Mouse (Mus musculus) bone marrow macrophage, adult 2 months (primary cell): ENCODE data around the gene Cbfb. TPM values are rescaled to one million over a fixed set of nuclear protein-coding genes. Genes with fewer than 3 reads are reported as not detected.
A peak's percentile ranks its signal among the peaks of the same experiment; 100 is the strongest.
"Not testable (repeated sequence)": the region's sequence is repeated elsewhere in the genome, so short reads cannot be mapped to it uniquely, and the experiment has no call there.

ENCODE experiments used
- H3K27ac ChIP-seq: 2 replicates; pipeline ENCODE4 v1.5.1; 2012; ENCODE audit warnings: low read depth, low read length; ENCODE audit not compliant: insufficient read depth
- H3K4me1 ChIP-seq: 2 replicates; pipeline ENCODE4 v1.6.1; 2012; ENCODE audit warnings: low read length; ENCODE audit not compliant: control insufficient read depth, insufficient read depth
- H3K4me3 ChIP-seq: 2 replicates; pipeline ENCODE4 v1.5.1; 2012; ENCODE audit warnings: mild to moderate bottlenecking, low read length, moderate library complexity; ENCODE audit not compliant: insufficient read depth
- CTCF ChIP-seq: IDR thresholded peaks from 2 replicates; pipeline ENCODE4 v1.5.1; 2012; ENCODE audit warnings: low read depth, mild to moderate bottlenecking, low read length, moderate library complexity
- POLR2A ChIP-seq: IDR thresholded peaks from 2 replicates; pipeline ENCODE4 v1.6.1; 2012; ENCODE audit warnings: mild to moderate bottlenecking, low read depth, low read length, borderline replicate concordance
- polyA plus RNA-seq: library from polyadenylated mRNA; stranded (reverse); fragments of >200 nt; gene quantifications from 2 replicates; pipeline ENCODE4 v1.2.4, GENCODE M21; 2012; ENCODE audit not compliant: missing spikeins, insufficient read depth, insufficient read length

The Cbfb gene
- polyA plus RNA-seq, 1 experiment, result 130 TPM

DNA sequence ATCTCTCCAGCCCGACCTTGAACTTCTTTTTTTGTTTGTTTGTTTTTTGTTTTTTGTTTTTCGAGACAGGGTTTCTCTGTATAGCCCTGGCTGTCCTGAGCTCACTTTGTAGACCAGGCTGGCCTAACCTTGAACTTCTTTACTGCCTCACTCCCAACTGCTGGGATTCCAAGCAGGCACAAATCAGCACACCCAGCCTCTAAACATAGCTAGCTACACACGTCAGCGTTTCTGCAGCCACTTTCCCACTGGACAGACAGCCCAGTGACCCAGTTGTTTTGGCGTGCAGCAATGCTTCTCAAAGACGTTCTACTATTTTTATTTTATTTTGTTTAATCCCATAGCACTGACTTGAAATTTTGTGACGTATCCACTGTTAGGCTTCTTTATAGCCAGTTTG lies 53.4 kb downstream of the Cbfb start:
- no peak overlapping the region for H3K4me3 ChIP-seq
- H3K4me1 ChIP-seq, result peaks cover 9% of the 10 kb centered on the region; the same call in 1 of the 2 replicates
- no peak for TF ChIP-seq POLR2A
- no peak for TF ChIP-seq CTCF
- no peak overlapping the region for H3K27ac ChIP-seq

DNA sequence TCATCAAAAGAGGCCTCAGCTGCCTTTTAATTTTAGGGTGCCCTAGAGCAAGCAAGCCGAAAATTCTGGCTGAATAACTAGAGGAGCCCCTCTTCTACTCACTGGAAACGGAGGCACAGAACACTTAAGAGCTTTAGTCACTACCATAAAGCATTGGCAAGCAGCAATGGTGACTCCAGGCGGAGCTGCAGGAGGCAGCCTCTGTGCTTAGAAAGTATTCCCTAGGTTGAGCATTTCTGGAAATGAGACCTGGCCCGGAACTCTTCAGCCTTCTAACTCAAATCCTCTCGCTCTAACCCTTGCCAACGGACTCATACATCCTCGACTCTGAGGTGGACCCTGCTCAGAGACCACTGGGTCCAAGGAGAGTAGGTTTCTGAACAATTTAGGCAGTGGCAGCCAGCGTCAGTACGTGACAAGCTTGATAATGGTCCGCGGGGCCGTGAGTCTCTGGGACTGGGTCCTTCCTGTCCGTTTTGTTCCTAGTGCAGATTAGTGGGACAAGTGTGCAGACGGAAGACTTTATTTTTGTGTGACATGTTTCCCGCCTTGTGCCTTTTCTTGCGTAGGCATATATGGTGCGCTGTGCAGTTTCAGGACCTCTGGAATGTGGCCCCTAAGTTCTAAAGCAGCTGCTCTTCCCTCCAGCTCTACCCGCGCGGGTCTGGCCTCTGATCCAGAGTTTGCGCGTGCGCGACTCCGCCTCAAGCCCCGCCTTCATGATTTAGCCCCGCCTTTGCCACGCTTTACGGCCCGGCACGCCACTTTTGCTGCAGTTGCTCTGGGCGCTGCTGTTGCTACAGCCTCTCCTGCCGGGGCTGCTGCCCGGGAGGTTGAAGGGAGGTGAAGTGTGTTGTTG lies 54.2 kb downstream of the Cbfb start, which contains the start of gene D230025D16Rik:
TSS of gene D230025D16Rik (plus strand) at position 733 of the 859 bp plus-strand sequence.
- peaks cover 9% of the 10 kb centered on the region; the same call in 1 of the 2 replicates for H3K4me1 ChIP-seq
- peak within 1 kb of the TSS; percentile 51 for H3K27ac ChIP-seq
- peak within 1 kb of the TSS; percentile 95 for H3K4me3 ChIP-seq
- no peak for TF ChIP-seq CTCF
- peak; percentile 81; the same call in 1 of the 2 replicates for TF ChIP-seq POLR2A

DNA sequence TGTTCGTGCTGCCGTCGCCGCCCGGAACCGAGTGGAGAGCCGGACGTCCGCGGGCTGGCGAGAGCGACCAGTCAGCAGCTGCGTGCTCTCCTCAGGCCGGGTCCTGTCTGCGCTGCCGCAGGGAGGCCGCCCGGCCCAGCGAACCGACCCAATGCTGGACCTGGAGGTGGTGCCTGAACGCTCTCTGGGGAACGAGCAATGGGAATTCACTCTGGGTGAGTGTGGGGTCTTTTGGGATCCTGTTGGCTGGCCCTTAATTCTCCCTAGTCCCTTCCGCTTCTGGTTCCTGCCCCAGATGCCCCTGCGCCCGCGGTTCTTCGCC lies 54.8 kb downstream of the Cbfb start:
- peak overlapping the region; percentile 51 for H3K27ac ChIP-seq
- H3K4me3 ChIP-seq, result peak overlapping the region; percentile 95
- TF ChIP-seq CTCF (no peak), POLR2A (no peak)
- peaks cover 9% of the 10 kb centered on the region; the same call in 1 of the 2 replicates for H3K4me1 ChIP-seq

DNA sequence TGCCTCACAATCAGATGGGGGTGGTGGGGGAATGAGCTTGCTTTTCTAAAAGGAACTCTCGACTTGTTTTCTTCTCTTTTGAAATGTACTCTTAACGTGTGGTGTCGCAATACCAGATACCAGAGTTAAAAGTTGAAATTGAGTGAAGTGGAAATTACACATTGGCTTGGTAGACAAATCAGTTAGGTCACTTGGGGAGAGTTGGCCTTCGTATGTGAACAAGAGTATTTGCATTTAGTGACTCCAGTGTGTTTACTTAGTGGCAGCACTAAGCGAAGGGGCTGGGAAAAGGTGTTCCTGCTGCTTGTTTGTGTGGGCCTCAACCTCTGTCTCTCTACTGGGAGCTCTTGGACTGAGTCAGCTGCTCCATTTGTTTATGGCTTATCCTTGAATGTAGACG lies 55.4 kb downstream of the Cbfb start:
- H3K27ac ChIP-seq, result peak overlapping the region; percentile 51

DNA sequence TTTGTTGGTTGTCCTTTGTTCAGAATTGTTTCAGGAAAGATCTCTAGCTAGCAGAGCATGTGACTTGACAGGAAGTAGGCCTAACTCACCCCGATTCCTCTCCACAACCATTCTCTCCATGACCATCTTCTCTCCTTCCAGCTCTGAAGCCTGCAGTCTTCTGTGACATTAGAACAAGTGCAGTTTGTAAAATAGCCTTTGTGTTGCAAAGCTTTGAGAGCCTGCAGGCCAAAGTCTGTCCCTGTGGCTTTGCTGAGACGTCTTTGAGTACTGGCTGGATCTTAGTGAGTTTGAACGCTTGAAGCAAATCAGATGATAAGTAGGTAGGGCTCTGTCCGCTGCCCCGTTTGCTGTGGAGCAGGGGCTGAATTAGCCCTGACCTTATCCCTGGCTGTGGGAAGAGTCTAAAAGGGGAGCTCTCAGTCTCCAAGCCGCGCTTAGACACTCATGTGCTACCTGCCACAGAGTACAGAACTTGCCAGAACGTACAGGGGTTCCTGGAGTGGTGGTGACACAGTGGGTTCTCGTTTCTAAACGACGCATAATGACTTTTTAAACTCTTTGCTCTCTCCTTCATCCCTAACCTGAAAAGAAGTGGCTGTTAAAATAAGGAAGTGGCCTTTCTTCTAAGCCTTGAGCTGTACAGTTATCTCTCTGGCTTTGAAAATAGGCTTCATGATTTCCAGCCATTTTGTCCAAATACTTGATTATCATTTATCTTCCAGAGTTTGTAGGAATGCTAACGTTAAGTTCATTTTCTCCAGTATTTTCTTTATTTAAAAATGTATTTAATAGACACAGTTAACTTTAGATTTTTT lies 61.2 kb downstream of the Cbfb start:
- H3K27ac ChIP-seq, result peak overlapping the region; percentile 67

More for the DNA sequence above, 55.4 kb downstream of the Cbfb start:
- TF ChIP-seq POLR2A, result no peak
- TF ChIP-seq CTCF, result no peak
- H3K4me1 ChIP-seq, result peaks cover 13% of the 10 kb centered on the region
- H3K4me3 ChIP-seq, result peak overlapping the region; percentile 95

DNA sequence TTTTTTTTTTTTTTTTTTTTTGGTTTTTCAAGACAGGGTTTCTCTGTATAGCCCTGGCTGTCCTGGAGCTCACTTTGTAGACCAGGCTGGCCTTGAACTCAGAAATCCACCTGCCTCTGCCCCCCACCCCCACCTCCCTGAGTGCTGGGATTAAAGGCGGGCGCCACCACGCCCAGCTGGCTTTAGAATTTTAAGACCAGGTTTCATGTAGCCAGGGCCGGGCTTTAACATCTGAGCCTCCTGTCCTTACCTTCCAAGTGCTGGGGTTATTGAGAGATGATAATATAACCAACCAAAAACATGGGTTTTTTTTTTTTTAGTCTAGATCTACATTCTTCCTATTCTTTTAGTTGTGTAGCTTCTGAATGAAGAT lies 61.8 kb downstream of the Cbfb start:
- H3K4me1 ChIP-seq, result peaks cover 15% of the 10 kb centered on the region
- H3K27ac ChIP-seq, H3K4me3 ChIP-seq: not testable (repeated sequence)

More for the DNA sequence above, 61.2 kb downstream of the Cbfb start:
- Histone ChIP-seq H3K4me1 (peaks cover 19% of the 10 kb centered on the region), H3K4me3 (no peak overlapping the region)
- TF ChIP-seq CTCF (no peak), POLR2A (no peak)

DNA sequence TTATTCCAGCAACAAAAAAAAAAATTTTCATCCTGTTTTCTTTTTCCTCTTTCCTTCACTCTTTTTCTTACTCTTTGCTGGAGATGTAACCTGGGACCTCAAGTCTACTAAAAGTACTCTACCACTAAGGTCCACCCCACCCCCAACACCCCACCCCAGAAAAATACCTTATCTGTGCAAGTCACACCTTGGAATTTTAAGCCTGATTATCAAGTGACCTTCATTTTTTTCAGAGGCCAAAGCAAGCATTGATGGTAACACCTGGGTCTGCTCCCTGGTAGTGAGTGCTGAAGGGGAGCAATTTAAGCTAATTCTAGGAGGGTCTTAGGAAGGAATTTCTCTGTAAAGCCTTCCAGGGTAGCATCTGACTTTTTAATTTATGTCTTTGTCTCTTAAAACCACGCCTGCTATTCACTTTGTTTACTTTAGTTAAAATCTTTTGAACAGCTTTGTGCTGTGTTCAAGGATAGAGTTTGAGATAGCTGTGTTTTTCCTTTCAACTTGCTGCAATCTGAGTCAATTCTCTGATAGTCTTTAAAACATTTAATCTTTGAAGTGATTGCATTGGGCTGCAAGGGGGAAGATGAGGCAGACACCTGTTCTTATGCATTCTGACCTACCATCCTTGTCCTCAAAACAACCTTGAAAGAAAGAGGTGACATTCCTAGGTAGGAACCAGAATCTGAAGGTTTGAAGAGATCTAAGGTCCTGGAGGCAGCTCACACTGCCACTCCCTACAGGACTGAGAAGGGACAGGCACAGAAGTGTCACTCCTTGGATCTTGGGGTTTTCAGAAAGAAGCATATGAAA lies 62.9 kb downstream of the Cbfb start:
- Histone ChIP-seq H3K27ac (no peak overlapping the region), H3K4me3 (no peak overlapping the region), H3K4me1 (peaks cover 15% of the 10 kb centered on the region)
- no peak for TF ChIP-seq CTCF
- TF ChIP-seq POLR2A, result no peak

DNA sequence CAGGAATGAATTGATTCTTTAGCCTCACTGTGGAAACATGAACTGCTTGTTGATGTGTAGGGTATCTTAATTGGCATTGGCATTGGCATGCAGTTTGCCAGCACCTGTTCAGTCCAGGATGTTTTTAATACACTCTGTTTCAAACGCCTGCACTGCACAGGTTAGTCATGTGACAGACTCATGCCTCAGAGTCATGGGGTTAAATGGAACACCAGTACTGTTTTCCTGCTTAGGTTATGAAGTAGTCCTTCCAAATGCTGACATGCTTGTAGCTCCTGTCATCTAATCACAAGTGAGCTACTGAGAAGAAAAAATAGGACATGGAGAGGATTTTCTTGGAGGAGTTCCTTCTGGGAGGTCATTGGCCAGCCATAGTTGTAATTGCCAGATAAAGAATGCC lies 64.7 kb downstream of the Cbfb start:
- Histone ChIP-seq H3K4me3 (no peak overlapping the region), H3K27ac (no peak overlapping the region), H3K4me1 (peaks cover 13% of the 10 kb centered on the region)
- TF ChIP-seq CTCF, result no peak
- no peak for TF ChIP-seq POLR2A

DNA sequence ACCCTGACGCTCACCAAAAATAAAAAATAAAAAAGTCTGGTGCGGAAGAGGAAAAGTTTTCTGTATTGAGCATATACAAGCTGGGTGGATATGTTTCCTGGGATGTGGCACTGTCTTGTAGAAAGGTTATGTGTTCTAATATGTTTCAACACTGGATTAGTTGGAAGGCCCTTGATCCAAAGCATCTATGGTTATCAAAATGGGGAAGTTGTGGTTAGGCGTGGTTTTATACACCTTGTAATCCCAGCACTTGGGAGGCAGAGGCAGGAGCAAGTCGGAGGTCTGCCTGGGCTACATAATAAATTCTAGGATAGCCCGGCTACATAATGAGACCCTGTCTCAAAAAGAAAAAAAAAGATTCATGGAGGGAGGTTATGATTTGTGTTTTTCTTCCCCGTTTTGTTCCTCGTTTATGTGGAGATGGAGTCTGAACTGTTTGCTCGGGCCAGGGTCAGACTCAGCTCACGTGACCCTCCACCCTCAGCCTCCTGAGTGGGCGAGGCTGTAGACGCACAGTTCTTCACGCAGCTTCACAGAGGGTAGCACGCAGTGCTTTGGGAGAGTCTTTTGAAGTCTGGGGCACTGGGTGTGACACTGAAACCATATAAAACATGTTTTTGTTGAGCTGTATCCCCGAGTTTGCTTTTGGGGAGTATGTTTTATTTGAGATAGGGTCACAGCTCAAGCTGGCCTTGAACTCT lies 67.1 kb downstream of the Cbfb start:
- TF ChIP-seq POLR2A (no peak), CTCF (no peak)
- no peak overlapping the region for H3K27ac ChIP-seq
- H3K4me1 ChIP-seq, result no peaks in the 10 kb centered on the region; the same call in none of the 2 replicates
- H3K4me3 ChIP-seq, result no peak overlapping the region
